Mouse (Mus musculus): ENCODE data around the gene Elmsan1. TPM values are rescaled to one million over a fixed set of nuclear protein-coding genes. Genes with fewer than 3 reads are reported as not detected.
"Not testable (repeated sequence)": the region's sequence is repeated elsewhere in the genome, so short reads cannot be mapped to it uniquely, and the experiment has no call there.

Gene Elmsan1
- total RNA-seq (2021): 10 to 100 TPM; 15.6 to 15.9 TPM

- DNase-seq: peak; percentile 82 to 87
- intact Hi-C loops (cut with DNase I): loop anchor here (1.0 kb wide), 2 partner anchors 26 to 44 kb away; no protein-coding TSS in a partner anchor
These were observed at the start of gene Elmsan1 for GRCm38 (mm10) chr12:84218289-84219120. TSS of gene Elmsan1 (minus strand) at chr12:84218881.

DNA sequence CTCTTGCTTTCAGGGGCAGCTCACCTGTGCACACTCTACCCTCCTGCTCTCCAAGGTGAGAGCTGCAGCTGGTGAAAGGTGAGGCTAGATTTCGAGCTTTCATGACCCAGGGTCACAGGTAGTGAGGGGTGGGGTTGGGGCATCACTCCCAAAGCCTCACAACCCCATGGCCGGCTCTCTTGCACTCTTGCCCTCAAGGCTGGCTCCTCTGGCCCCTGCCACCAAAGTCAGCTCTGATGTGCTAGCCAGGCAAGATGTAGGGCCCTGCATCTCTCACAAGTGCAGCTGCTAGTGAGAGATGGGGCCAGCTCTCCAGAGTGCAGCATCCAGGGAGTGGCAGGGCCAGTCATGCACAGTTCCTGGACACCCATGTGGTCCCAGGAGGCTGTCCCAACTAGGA lies 48.6 kb upstream of the Elmsan1 start:
- intact Hi-C loops (cut with DNase I): no loop called here
- no peak for DNase-seq

DNA sequence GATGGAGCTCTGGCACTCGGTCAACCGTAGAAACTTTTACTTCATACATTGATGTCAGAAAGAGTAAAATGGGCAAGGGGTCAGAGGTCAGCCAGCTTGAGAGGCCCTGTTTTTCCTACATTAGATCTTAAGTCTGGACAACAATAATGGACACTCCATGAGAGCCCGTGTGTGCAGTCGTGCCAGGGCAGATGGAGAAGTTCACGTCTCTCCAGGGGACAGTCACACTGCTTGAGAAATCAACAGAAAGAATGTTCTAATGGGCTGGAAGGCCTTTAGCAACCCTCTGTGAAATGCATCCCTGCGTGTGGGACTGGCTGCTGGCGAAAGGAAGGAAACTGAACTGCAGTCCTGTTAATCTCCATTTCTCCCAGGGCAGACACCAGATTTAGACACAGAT lies 41.7 kb upstream of the Elmsan1 start:
- no peak for DNase-seq
- intact Hi-C loops (cut with DNase I): no loop called here

DNA sequence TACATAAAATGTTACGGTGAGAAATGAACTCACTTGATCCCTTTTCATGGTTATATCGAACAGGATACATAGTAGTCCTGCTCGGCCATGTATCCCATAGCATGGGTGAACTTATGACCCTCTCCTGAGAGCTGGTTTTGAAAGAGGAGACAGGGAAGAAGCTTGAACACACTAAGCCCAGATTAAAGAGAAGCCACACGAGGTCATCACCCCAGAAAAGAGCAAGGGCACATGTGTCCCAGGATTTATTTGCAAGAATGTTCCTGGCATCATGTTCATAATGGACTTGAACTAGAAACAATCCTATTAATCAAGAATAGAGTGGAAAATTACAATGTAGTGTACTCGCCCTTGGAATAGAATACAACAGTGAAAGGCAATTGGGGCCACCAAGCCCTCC lies 36.2 kb upstream of the Elmsan1 start:
- intact Hi-C loops (cut with DNase I): no loop called here
- no peak for DNase-seq

GRCm38 (mm10) chr12:84252811-84253210 lies 34.1 kb upstream of the Elmsan1 start:
- no peak for DNase-seq
- intact Hi-C loops (cut with DNase I): no loop called here

DNA sequence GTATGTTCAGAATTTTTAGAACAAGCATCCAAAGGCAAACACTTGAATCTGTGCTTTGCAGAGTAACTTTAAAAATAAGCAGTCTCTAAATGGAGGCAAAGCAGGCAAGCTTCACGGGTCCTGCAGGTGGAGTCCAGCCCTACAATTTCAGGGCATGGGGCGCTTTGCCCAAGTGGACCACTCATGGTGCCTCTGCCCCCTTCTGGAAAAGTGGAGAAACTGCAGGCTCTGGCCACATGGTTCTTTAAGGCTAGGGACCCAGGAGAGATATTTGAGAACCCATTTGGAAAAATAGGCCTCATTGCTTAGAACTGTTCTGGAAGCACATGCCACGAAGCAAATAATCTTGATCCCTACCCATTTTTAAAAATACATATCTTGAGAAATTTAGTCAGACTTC lies 30.5 kb upstream of the Elmsan1 start:
- intact Hi-C loops (cut with DNase I): loop anchor here (1.0 kb wide), 2 partner anchors 86 to 101 kb away; partner anchors contain the start of gene Pnma1
- peak; percentile 73 for DNase-seq

- no peak for DNase-seq
- intact Hi-C loops (cut with DNase I): loop anchor here (2.0 kb wide), 1 partner anchor 21 kb away; no protein-coding TSS in a partner anchor
These were observed 27.0 kb upstream of the Elmsan1 start for GRCm38 (mm10) chr12:84245683-84246082.

DNA sequence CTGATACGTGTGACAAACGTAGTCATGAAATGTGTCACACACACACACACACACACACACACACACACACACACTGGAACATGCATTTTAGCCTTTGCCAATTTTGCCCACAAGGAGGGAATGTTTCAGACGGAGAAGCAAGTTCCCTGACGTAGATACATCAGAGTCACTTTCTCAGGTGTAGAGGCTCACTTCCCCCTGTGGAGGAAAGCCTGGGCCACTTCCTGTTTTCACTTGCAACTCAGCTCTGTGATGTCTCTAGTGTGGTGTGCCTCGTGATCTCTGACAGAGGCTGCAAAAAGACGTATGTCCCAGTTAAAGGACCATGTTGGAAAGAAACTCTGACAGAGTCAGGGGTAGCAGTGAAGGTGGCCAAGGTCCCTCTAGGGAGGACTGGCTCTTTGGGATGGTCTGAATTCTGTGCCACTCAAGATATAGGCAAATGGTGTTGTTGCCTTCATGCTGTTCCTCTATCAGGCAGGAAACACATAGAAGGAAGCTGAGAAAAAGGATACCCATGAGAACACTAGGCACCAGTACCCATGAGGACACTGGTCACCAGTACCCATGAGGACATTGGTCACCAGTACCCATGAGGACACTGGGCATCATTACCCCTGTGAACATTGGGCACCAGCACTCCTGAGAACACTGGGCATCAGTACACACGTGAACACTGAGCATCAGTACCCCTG lies 24.5 kb upstream of the Elmsan1 start:
- DNase-seq: no peak
- intact Hi-C loops (cut with DNase I): no loop called here

DNA sequence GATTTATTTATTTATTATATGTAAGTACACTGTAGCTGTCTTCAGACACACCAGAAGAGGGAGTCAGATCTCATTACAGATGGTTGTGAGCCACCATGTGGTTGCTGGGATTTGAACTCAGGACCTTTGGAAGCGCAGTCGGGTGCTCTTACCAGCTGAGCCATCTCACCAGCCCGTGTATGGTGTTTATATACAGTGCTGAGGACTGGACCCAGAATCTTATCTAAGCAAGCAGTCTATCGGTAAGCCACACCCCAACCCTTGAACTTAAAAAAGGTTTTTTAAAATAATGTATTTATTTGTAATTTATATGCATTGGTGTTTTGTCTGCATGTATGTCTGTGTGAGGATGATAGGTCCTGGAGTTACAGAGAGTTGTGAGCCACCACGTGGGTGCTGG lies 18.4 kb upstream of the Elmsan1 start:
- intact Hi-C loops (cut with DNase I); DNase-seq: not testable (repeated sequence)

DNA sequence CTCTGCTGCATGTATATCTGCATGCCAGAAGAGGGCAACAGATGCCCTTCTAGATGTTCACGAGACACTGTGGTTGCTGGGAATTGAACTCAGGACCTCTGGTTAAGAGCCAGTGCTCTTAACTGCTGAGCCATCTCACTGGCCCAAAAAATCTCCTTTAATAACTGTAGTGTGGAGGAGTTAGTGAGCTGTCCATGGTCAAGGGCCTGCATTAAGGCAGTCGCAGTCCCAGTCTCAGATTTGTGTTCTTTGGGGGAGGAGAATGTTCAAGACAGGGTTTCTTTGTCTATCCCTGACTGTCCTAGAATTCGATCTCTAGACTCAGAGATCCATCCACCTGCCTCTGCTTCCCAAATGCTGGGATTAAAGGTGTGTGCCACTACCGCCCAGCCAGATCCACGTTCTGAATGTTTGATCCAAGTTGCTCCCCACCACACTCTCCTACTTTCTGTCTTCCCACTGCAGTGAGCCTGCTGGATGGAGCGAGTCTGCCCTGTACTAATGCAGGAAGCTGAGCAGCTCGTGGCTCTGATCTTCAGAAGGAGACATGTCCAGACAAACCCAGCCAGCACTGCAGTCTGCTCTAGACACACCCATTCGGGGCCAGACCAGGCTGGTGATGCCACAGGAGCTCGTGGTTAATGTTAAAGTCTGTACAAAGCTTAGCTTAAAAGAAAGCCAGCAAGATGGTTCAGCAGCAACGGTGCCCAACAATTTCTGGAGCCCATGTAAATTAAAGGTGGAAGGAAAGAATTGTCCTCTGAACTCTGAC lies 17.5 kb upstream of the Elmsan1 start:
- no peak for DNase-seq
- intact Hi-C loops (cut with DNase I): no loop called here

DNA sequence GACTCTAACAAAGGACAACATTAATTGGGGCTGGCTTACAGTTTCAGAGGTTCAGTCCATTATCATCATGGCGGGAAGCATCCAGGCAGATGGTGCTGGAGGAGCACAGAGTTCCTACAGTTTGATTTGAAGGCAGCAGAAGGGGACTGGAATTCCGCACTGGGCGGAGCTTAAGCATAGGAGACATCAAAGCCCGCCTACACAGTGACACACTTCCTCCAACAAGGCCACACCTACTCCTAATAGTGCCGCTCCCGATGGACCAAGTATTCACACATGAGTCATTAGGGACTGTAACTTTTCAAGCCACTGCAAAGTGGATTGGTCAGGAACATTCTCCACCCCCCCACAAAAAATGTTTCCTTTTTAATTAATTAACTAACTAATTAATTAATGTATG lies 16.9 kb upstream of the Elmsan1 start:
- DNase-seq: no peak
- intact Hi-C loops (cut with DNase I): no loop called here

- no peak for DNase-seq
- intact Hi-C loops (cut with DNase I): no loop called here
These were observed 14.9 kb upstream of the Elmsan1 start for GRCm38 (mm10) chr12:84233488-84234100.

- no peak for DNase-seq
- intact Hi-C loops (cut with DNase I): no loop called here
These were observed 7.6 kb upstream of the Elmsan1 start for GRCm38 (mm10) chr12:84226117-84226840.

- peak; percentile 60 to 70 for DNase-seq
- intact Hi-C loops (cut with DNase I): no loop called here
These were observed 3.8 kb upstream of the Elmsan1 start for GRCm38 (mm10) chr12:84222405-84222961.

DNA sequence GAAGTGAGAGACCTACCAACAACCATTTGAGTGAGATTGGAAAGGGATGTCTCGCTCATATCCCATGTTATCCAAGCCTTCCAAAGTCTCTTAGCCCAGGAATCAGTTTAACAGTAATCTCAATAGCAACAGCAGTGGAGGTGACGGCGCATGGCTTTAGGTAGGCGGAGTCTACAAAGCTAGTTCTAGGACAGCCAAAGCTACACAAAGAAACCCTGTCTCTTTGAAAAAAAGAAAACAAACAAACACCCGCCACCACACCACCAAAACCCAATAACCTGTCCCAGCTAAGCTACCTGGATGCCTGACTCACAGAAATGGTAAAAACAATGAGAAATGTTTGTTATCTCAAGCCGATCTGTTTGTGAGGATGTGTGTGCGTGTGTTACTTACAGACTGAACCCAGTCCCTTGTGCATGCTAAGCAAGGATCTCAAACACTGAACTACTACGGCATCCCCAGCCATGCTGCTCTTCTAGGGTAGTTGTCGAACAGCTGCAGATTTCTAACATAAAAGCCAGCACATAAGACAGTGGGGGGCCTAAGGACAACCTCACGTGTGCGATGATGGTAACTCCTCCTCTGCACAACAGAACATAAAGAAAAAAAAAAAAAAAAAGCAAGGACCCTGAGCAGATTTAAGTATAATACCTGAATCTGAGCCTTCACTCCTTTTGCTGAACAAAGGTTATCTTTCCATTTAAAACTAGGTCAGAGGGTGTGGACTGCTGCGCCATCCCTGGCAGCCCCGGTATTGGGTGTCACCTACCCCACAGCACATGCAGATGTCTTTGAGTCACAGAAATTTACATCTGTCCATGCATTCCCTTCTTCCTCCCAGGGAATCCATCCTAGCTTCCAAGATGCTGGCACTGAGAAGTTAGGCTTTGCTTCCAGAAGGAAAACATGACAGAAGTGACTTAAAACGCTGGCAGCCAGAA lies 2.5 kb upstream of the Elmsan1 start:
- intact Hi-C loops (cut with DNase I): no loop called here
- DNase-seq: no peak

DNA sequence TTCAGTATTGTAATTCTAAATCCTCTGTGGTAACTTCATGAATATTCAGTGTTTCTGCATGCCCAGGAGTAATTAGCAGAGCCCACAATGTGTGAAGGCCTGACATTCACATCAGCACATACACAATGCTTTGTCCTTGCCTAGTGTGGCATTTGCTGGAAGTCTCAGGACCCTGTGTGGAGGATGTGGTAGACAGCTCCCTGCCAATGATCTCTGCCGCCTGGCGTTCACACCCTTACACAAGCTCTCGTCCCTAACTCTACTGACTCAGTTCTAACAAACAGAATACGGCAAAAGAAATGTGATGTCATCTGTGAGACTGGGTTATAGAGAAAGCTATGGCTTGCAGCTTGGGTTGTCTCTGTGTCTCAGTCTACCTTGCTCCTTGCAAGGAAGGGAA lies 1.8 kb upstream of the Elmsan1 start:
- DNase-seq: no peak
- intact Hi-C loops (cut with DNase I): no loop called here

GRCm38 (mm10) chr12:84219121-84219561 lies 460 bp upstream of the Elmsan1 start:
- peak in 1 of 2 experiments; percentile 48 for DNase-seq
- intact Hi-C loops (cut with DNase I): loop anchor here (1.0 kb wide), 1 partner anchor 45 kb away; no protein-coding TSS in a partner anchor

GRCm38 (mm10) chr12:84217508-84218131 lies 1.1 kb downstream of the Elmsan1 start:
- DNase-seq: peak in 1 of 2 experiments; percentile 65
- intact Hi-C loops (cut with DNase I): loop anchor here (1.0 kb wide), 1 partner anchor 25 kb away; no protein-coding TSS in a partner anchor
